Comparison of ENCODE assay signal across 8 mouse cellular contexts in the genomic region with DNA sequence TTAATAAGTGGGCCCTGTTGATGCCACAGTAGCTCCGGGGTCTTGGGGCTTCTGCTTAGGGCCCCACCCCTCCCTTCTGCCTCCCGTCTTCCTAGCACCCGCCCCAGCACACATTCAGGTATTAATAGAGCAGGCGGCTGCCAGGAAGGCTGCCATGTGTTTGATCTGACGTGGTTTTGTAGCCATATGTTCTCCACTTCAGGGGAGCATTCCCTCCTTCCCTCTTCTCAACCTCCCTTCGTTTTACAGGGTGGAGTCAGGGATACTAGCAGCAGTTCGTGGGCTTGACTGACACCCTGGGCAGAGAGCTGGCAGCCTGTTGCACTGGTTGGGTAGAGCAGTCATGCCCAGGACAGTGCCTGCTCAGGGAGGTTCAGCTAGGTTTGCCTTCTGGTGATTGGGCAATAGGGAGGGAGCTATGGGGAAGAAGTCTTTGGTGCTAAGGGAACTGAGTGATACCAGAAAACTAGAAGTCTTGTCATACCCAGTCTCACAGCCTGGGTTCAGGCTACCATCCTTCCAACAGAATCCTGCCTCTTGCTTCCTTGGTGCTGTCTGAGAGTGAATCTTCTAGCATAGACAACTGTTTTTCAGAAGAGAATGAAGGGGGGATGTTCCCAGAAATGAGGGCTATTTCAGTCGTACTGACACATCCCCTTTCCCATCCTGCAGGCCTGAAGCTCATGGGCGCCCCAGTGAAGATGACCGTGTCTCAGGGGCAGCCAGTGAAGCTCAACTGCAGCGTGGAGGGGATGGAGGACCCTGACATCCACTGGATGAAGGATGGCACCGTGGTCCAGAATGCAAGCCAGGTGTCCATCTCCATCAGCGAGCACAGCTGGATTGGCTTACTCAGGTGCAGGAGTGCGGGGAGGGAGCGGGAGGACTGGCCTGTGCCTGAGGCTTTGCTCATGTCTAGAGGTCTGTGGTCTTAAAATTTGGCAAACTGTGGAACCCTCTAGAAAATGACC. TPM values are rescaled to one million over a fixed set of nuclear protein-coding genes. Genes with fewer than 3 reads are reported as not detected.
DNase-seq lines count a peak whose midpoint lies in the region; ATAC-seq and TF ChIP-seq lines count a peak whose summit lies in the region.

No protein-coding gene starts in this region.

- no peak for TF ChIP-seq POLR2A in myocyte (IDR thresholded peaks at IDR 0.05; ENCODE audit: insufficient read length, low read depth)

- 50% methylated on average over 15 of the region's 15 CpGs for WGBS in hindbrain, embryonic 14.5 days

- no peak for TF ChIP-seq CTCF in left cerebral cortex, adult 2 months (IDR thresholded peaks at IDR 0.05)

- H3K27me3 ChIP-seq in hindbrain, embryonic 14.5 days (ENCODE audit: control insufficient read depth, insufficient read depth, low read length), result peaks cover 16% of the 10 kb centered on the region; the same call in 1 of the 2 replicates
- H3K27me3 ChIP-seq in myocyte (ENCODE audit: control insufficient read depth, insufficient read depth, insufficient read length), result no peaks in the 10 kb centered on the region

- peak overlapping the region; percentile 82 for H3K4me3 ChIP-seq in left cerebral cortex, adult 2 months
- peak overlapping the region; percentile 94 for H3K4me3 ChIP-seq in hindbrain, embryonic 14.5 days (replicated peaks; ENCODE audit: low read length)
- H3K4me3 ChIP-seq in myocyte, result peak overlapping the region; percentile 24

- H3K4me2 ChIP-seq in hindbrain, embryonic 14.5 days (replicated peaks), result peak overlapping the region; percentile 96
- H3K4me2 ChIP-seq in myocyte (ENCODE audit: low read depth), result peak overlapping the region; percentile 97

- DNase-seq in left cerebral cortex, adult 2 months (ENCODE audit: extremely low spot score in 1 of 2, low spot score in 2 of 2), result peak in 1 of 2 experiments; percentile 65
- DNase-seq in left cerebral cortex, adult 11 months (ENCODE audit: low spot score), result no peak
- DNase-seq in cerebellum, postnatal 25 days, result peak; percentile 85 to 86
- DNase-seq in hindbrain, embryonic 14.5 days (ENCODE audit: low spot score), result no peak
- no peak for DNase-seq in gastrocnemius, postnatal 10 days
- DNase-seq in gastrocnemius, postnatal 25 days, result no peak
- DNase-seq in kidney, adult 18-20 months, result no peak

- peaks cover 41% of the 10 kb centered on the region; the same call in 1 of the 2 replicates for H3K4me1 ChIP-seq in hindbrain, embryonic 14.5 days (replicated peaks; ENCODE audit: control insufficient read depth, insufficient read depth, low read length)

- 0 out of 2 replicates have a peak, but pooled peaks cover 3% of the 10 kb centered on the region for H3K36me3 ChIP-seq in hindbrain, embryonic 14.5 days (replicated peaks; ENCODE audit: control insufficient read depth, insufficient read depth)
- H3K36me3 ChIP-seq in myocyte (ENCODE audit: control insufficient read depth, insufficient read depth), result no peaks in the 10 kb centered on the region

- intact Hi-C loops in left cerebral cortex, adult 2 months (cut with DNase I), result loop anchor here (1.0 to 5.0 kb wide), 3 partner anchors 10 to 54 kb away; no protein-coding TSS in a partner anchor

- peak overlapping the region; percentile 84 for H3K9ac ChIP-seq in hindbrain, embryonic 14.5 days

- H3K27ac ChIP-seq in left cerebral cortex, adult 2 months, result peak overlapping the region; percentile 93
- H3K27ac ChIP-seq in hindbrain, embryonic 14.5 days, result no peak overlapping the region

- H3ac ChIP-seq in myocyte (ENCODE audit: control insufficient read depth, insufficient read length), result no peak overlapping the region

- ATAC-seq in hindbrain, embryonic 14.5 days (ENCODE audit: low FRiP score), result no peak

- no peaks in the 10 kb centered on the region for H3K79me2 ChIP-seq in myocyte (ENCODE audit: control insufficient read depth, insufficient read depth)

- H3K9me3 ChIP-seq in hindbrain, embryonic 14.5 days (ENCODE audit: control insufficient read depth, low read length), result no peaks in the 10 kb centered on the region

TF ChIP-seq in myocyte, 11 proteins besides CTCF, POLR2A, EP300 and RAD21:
- TF ChIP-seq MYOD1 (IDR thresholded peaks at IDR 0.05; ENCODE audit: control insufficient read depth in 1 of 3, insufficient read length in 2 of 3, low read depth in 2 of 3) (no peak), CEBPB (IDR thresholded peaks at IDR 0.05; ENCODE audit: insufficient read depth, poor library complexity, severe bottlenecking) (no peak), POLR2AphosphoS2 (IDR thresholded peaks at IDR 0.05; ENCODE audit: insufficient read length, low read depth) (no peak), USF1 (IDR thresholded peaks at IDR 0.05; ENCODE audit: low read depth) (no peak), E2F4 (IDR thresholded peaks at IDR 0.05; ENCODE audit: insufficient read depth) (no peak), MYOG (IDR thresholded peaks at IDR 0.05; ENCODE audit: control insufficient read depth in 1 of 3, insufficient read depth in 1 of 3, insufficient read length in 2 of 3, low read depth in 2 of 3) (no peak), SRF (IDR thresholded peaks at IDR 0.05; ENCODE audit: control insufficient read depth, insufficient read length, low read depth) (no peak), TCF3 (IDR thresholded peaks at IDR 0.05; ENCODE audit: insufficient read length, low read depth) (no peak)
TF ChIP-seq in myocyte: peak in this region for 0.

RNA-seq across cellular contexts. Expression of a gene that starts 3.6 kb away (rescaled TPM):
- total RNA-seq in left cerebral cortex, adult 2 months (2021), result 100 to 1,000 TPM; 203 to 208 TPM
- polyA plus RNA-seq in hindbrain, embryonic 14.5 days (2014; fragmentation: Nextera tagmentation; extraction: Ambion mirVana), result 26.4 and 26.7 TPM in 2 replicates
- polyA plus RNA-seq in myocyte (2012; fragmentation: generic; extraction: Trizol), result 6.0 TPM
- total RNA-seq in gastrocnemius, postnatal 10 days (2021), result 1 to 10 TPM; 3.6 to 5.1 TPM
- total RNA-seq in gastrocnemius, postnatal 25 days (2021), result under 1 TPM; 0.61 to 0.67 TPM

RNA-seq across cellular contexts. Expression of a gene that starts 13.8 kb away (rescaled TPM):
- 10 to 100 TPM; 18.6 to 19.5 TPM for total RNA-seq in left cerebral cortex, adult 2 months (2021)
- 15.8 and 18.1 TPM in 2 replicates for polyA plus RNA-seq in hindbrain, embryonic 14.5 days (2014; fragmentation: Nextera tagmentation; extraction: Ambion mirVana)
- 13.7 TPM for polyA plus RNA-seq in myocyte (2012; fragmentation: generic; extraction: Trizol)
- 10 to 100 TPM; 14.2 to 14.5 TPM for total RNA-seq in gastrocnemius, postnatal 10 days (2021)
- total RNA-seq in gastrocnemius, postnatal 25 days (2021), result 10 to 100 TPM; 14.4 to 16.4 TPM

RNA-seq across cellular contexts. Expression of a gene that starts 40.9 kb away (rescaled TPM):
- total RNA-seq in left cerebral cortex, adult 2 months (2021), result 10 to 100 TPM; 22.5 to 25.0 TPM
- polyA plus RNA-seq in hindbrain, embryonic 14.5 days (2014; fragmentation: Nextera tagmentation; extraction: Ambion mirVana), result 1.6 and 2.7 TPM in 2 replicates
- polyA plus RNA-seq in myocyte (2012; fragmentation: generic; extraction: Trizol), result not detected
- not detected for total RNA-seq in gastrocnemius, postnatal 10 days (2021)
- not detected for total RNA-seq in gastrocnemius, postnatal 25 days (2021)

RNA-seq across cellular contexts. Expression of a gene that starts 59.0 kb away (rescaled TPM):
- total RNA-seq in left cerebral cortex, adult 2 months (2021), result 100 to 1,000 TPM; 186 to 195 TPM
- 0.31 and 0.33 TPM in 2 replicates for polyA plus RNA-seq in hindbrain, embryonic 14.5 days (2014; fragmentation: Nextera tagmentation; extraction: Ambion mirVana)
- polyA plus RNA-seq in myocyte (2012; fragmentation: generic; extraction: Trizol), result 0.14 TPM
- under 1 TPM; 0.18 to 0.26 TPM for total RNA-seq in gastrocnemius, postnatal 10 days (2021)
- not detected for total RNA-seq in gastrocnemius, postnatal 25 days (2021)

Comparison
In these comparisons a context has a peak if more than half of its experiments do, and no peak if none do; other contexts are left out.
1. DNase-seq: peak in cerebellum, postnatal 25 days (2 of 2); none in left cerebral cortex, adult 11 months (single experiment), hindbrain, embryonic 14.5 days (single experiment), gastrocnemius, postnatal 10 days (single experiment), gastrocnemius, postnatal 25 days (single experiment) and kidney, adult 18-20 months (single experiment).
2. H3K4me3 ChIP-seq: peak in every context shown above with its lines; median percentile 94 in hindbrain, embryonic 14.5 days; 82 in left cerebral cortex, adult 2 months; 24 in myocyte.
3. RNA of a gene that starts 3.6 kb away (total RNA-seq): 203 to 208 TPM in left cerebral cortex, adult 2 months; 3.6 to 5.1 TPM in gastrocnemius, postnatal 10 days and 0.61 to 0.67 TPM in gastrocnemius, postnatal 25 days; every median in the first group is over 10 times any median in the second.
4. RNA of a gene that starts 40.9 kb away (total RNA-seq): 22.5 to 25.0 TPM in left cerebral cortex, adult 2 months; not detected in gastrocnemius, postnatal 10 days and not detected in gastrocnemius, postnatal 25 days; every median in the first group is over 10 times any median in the second.